Mouse (Mus musculus): ENCODE measurements around the gene Myo9a. TPM values are rescaled to one million over a fixed set of nuclear protein-coding genes. Genes with fewer than 3 reads are reported as not detected.

Gene Myo9a
- polyA plus RNA-seq (2015; fragmentation: Illumina TruSeq; extraction: RNeasy Lipid Tissue Mini Kit (QIAGEN cat#74804); ENCODE audit: insufficient read depth, low replicate concordance), result 31.7 TPM

DNA sequence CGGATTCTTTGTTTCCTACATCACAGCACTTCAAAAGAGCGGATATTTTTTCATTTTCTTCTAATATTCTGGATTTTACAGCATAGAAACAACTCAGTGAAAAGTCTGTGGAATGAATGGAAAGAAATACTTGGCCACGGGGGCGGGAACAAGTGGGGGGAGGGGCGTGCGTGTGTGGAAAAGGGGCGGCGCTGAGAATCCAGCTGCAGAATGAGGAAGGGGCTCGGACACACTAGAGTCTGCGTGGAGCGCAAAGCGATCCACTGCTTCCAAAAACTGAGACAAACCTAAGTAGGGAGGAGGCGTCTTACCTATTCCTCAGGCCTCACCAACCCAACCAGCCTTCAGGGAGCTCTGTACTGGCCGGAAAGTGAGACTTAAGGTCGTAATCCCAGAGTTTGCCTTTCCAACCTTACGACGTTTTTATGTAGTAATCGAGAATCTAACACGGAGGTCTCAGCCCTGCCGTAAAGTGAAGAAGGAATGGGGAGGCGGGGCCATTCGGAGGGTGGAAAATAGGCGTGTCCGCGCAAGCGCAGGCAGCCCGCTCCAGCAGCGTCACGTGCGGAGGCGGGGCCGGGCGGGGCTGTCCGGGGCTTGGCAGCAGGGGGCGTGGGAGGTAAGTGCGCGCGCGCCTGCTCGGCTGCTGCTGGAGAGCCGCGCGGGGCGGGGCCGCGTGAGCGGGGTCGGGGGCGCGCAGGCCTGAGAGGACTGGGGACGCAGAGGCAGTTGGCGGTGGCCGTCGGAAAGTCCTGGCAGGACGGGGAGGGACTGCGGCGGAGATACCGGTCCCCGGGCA is at the start of gene Myo9a, which contains the start of gene Senp8:
Gene Myo9a, plus strand, starts transcription at position 630 of the 799 bp plus-strand sequence.
Gene Senp8, minus strand, starts transcription at position 444 of the 799 bp plus-strand sequence.

DNA sequence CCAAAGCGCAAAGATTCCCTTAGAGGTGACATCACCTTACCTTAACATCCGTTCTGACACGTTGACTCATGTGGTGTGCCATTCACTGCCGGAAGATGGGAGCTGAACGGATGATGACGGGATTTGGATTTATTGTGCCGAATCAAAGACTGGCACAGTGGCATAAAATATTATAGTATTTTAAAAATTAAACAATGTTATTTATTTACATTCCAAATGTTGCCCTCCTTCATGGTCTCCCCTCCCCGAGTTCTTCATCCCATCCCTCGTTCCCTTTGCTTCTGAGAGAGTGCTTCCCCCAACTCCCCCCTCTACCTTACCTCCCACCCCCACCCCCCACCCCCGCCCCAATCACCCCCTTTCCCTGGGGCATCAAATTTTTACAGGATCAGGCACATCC is 209.9 kb downstream of the Myo9a start, which contains the start of gene Nr2e3:
Gene Nr2e3, minus strand, starts transcription at position 101 of the 400 bp plus-strand sequence.

Other genes with a start within 250 kb of the Myo9a start
- 118 TPM for gene Hexa, start 211.4 kb upstream of the Myo9a start, polyA plus RNA-seq (2015; fragmentation: Illumina TruSeq; extraction: RNeasy Lipid Tissue Mini Kit (QIAGEN cat#74804); ENCODE audit: insufficient read depth, low replicate concordance)
- 0.44 TPM for gene Tmem202, start 211.0 kb upstream of the Myo9a start, polyA plus RNA-seq (2015; fragmentation: Illumina TruSeq; extraction: RNeasy Lipid Tissue Mini Kit (QIAGEN cat#74804); ENCODE audit: insufficient read depth, low replicate concordance)
- gene Celf6, start 173.0 kb upstream of the Myo9a start, polyA plus RNA-seq (2015; fragmentation: Illumina TruSeq; extraction: RNeasy Lipid Tissue Mini Kit (QIAGEN cat#74804); ENCODE audit: insufficient read depth, low replicate concordance), result not detected
- 57.8 TPM for gene Parp6, start 133.6 kb upstream of the Myo9a start, polyA plus RNA-seq (2015; fragmentation: Illumina TruSeq; extraction: RNeasy Lipid Tissue Mini Kit (QIAGEN cat#74804); ENCODE audit: insufficient read depth, low replicate concordance)
- gene Pkm, start 94.5 kb upstream of the Myo9a start, polyA plus RNA-seq (2015; fragmentation: Illumina TruSeq; extraction: RNeasy Lipid Tissue Mini Kit (QIAGEN cat#74804); ENCODE audit: insufficient read depth, low replicate concordance), result 156 TPM
- gene Gramd2, start 70.8 kb upstream of the Myo9a start, polyA plus RNA-seq (2015; fragmentation: Illumina TruSeq; extraction: RNeasy Lipid Tissue Mini Kit (QIAGEN cat#74804); ENCODE audit: insufficient read depth, low replicate concordance), result 4.1 TPM
- 10.3 TPM for gene Senp8, start 186 bp upstream of the Myo9a start, polyA plus RNA-seq (2015; fragmentation: Illumina TruSeq; extraction: RNeasy Lipid Tissue Mini Kit (QIAGEN cat#74804); ENCODE audit: insufficient read depth, low replicate concordance)
- not detected for gene Nr2e3, start 209.8 kb downstream of the Myo9a start, polyA plus RNA-seq (2015; fragmentation: Illumina TruSeq; extraction: RNeasy Lipid Tissue Mini Kit (QIAGEN cat#74804); ENCODE audit: insufficient read depth, low replicate concordance)

All from spleen, adult 10 weeks (tissue).